Mouse (Mus musculus) gastrocnemius, postnatal 25 days (tissue): ENCODE measurements at regions not wholly inside any gene's neighbourhood (a gene's known extent, or its start where the extent isn't known, plus 50 kb on each side); places are given as distances from the start of the nearest gene placed in this dataset.

Source experiments
- DNase-seq: peaks from one replicate; pipeline ENCODE4 v3.0.0; 2022

DNA sequence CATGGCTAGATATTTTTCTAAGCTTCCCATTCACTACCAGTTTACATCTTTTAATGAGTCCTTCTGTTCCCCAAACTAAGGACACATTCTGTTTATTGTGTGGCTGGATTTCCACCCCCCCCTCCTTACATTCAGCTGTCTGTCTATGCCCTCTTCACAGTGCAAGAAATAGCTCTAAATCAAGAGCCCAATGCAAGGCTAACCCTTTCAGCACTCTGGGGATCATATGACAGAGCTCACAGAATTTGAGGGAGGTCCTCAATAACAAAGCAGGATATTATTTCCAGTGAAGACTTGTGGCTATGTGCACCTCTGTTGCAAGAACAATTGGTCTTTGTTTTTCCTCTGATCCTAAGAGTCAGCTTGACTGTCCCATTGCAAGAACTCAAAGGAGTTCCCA, 874.1 kb upstream of the Gje1 start:
- DNase-seq = no peak

- no peak for DNase-seq
These were observed 868.1 kb upstream of the Gje1 start for GRCm38 (mm10) chr10:15586081-15586480.

DNA sequence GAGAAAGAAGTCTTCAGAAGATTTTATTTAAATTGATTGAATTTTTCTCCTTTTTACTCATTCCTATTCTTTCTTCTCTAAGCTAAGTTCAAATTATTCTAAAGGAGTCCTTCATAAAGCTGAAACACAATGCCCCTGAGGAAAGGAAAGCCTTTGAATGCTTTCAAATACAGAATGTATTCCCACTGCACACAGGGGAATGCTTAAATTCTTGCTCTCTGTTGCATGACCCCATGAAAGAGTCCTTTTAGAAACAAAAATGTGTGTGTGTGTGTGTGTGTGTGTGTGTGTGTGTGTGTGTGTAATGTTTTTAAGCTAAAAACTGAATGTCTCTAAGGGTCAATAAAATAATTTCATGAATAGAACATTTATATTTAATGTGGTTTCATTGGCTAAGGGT, 846.1 kb upstream of the Gje1 start:
- DNase-seq = no peak

GRCm38 (mm10) chr10:15553407-15554064, 835.5 kb upstream of the Gje1 start:
- no peak for DNase-seq

DNA sequence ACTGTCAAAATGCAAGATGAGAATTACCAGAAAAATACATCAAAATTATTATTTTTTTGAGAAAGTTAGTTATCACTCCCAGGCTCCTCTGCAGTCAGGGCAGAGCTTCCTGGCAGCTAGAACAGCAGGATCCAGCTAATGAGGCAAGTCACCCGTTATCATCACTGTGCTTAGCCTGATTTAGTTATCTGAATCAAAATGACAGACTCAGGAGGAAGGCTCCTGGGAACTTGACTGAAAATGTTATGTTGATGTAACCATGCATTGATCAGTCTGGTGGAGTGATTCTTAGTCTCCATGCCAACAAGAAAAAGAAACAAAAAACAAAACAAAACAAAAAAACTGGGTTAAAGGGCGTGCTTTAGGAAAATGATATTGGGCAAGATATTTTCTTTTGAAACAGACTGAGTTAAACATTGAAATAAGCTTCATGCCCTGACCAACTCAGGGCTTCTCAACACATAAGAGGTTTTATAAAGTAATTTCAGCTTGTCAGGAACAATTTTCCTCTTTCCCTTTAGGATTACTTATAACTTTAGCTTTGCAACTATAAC, 823.9 kb upstream of the Gje1 start:
- no peak for DNase-seq

- DNase-seq = no peak
These were observed 822.9 kb upstream of the Gje1 start for GRCm38 (mm10) chr10:15540780-15541426.

GRCm38 (mm10) chr10:15536053-15536452, 818.0 kb upstream of the Gje1 start:
- DNase-seq = no peak

DNA sequence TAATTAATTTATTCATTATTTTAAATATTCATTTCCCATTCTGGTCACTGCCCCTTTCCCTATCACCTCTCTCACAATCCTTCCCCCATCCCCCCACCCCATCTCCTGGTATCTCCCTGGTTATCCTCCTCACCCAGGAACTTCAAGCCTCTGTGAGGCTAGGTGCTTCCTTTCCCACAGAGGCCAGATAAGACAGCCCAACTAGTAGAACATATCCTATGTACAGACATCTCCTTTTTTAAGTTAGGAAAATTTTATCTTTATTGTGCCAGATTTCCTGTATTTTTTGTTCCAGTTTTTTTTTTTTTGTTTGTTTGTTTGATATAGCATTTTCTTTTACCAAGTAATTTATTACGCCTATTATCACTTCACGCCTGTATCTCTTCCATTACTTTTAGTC, 769.4 kb upstream of the Gje1 start:
- no peak for DNase-seq

- DNase-seq = no peak
These were observed 725.3 kb upstream of the Gje1 start for GRCm38 (mm10) chr10:15443281-15443680.

DNA sequence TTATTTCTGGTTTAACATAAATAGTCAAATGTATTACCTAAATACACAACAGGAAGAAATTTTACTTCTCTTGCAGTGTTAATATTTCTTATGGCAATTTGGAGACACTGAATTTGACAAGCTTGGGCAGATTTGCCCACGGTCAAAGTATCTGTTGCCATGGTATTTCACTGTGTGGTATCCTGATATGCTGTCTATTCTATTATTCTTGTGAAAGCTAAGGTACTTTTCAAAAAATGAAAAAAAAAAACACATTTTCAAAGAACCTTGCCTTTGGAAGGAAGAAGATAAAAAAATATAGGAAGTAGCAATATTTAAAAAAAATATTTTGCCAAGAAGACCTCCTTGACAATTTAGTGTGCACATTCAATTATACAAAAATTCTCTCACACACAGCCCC, 723.2 kb upstream of the Gje1 start:
- DNase-seq = no peak

DNA sequence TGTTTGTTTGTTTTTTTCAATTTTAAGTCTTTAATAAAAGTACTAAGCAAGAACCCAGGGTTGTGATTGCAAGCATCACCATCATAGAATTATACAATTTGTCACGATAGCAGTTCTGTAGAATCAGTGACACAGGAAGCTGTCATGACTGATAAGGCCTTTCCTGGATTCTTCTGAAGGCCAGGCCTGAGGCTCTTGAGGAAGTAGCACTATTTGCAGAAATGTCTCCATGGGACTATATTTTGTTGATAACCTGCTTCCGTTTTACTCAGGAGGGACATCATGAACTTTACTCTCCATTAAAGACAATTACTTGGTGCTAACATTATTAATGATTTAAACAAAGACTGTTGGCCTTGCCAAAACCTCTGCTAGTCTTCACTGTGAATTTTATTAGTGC, 708.7 kb upstream of the Gje1 start:
- DNase-seq = no peak

GRCm38 (mm10) chr10:15406211-15406610, 688.2 kb upstream of the Gje1 start:
- no peak for DNase-seq

- DNase-seq = no peak
These were observed 687.7 kb upstream of the Gje1 start for GRCm38 (mm10) chr10:15405706-15406105.

DNA sequence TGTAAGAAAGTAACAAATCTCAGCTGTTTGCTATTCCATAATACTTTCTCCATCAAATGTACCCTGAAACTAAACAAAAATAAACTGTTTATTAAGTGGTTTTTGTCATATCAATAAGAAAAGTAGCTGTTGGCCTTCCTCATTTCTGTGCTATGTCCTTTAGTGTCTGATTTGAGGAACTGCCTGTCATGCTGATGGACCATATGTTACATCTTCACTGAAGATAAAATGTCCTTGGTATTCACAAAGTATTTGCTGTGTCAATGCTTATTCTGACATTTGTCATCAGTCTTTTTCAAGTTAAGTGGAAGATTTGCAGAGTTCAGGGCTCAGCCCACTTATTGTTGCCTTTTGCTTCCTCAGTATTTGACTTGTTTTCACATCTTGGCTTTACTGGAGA, 682.0 kb upstream of the Gje1 start:
- no peak for DNase-seq

DNA sequence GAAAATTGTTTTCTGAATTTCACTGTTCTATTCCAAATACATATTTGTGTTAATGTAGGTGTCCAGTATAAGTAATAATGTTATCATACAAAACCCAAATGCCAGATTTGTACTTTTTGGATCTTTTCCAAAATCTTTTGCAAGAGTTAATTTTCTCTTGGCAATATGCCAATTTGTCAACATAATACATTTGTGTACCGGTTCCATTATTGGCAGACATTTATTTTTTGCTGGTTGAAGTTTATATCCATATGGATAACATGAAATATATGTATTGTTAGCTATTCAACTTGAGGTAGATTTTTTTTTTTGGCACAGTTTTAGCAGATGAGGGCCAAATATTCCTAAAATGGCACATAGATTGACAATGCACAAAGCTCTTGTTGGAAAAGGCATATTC, 679.1 kb upstream of the Gje1 start:
- DNase-seq = no peak

- DNase-seq = no peak
These were observed 677.3 kb upstream of the Gje1 start for GRCm38 (mm10) chr10:15395295-15395694.

GRCm38 (mm10) chr10:15392027-15392816, 674.2 kb upstream of the Gje1 start:
- DNase-seq = peak; percentile 8

- DNase-seq = no peak
These were observed 655.6 kb upstream of the Gje1 start for GRCm38 (mm10) chr10:15373571-15373970.
